Mouse (Mus musculus) ES-CJ7 (cell line): ENCODE data around the gene Cdkn1c.

Experiments used
- DNase-seq: peaks from one replicate; pipeline ENCODE4 v3.0.0; 2011; ENCODE audit warnings: low read depth, low spot score

The Cdkn1c gene

GRCm38 (mm10) chr7:143460874-143461273, at the start of gene Cdkn1c:
Gene Cdkn1c (minus strand): TSS chr7:143461050.
- DNase-seq, result peak; percentile 93

GRCm38 (mm10) chr7:143509566-143509965, 48.7 kb upstream of the Cdkn1c start:
- DNase-seq, result no peak

- DNase-seq, result peak; percentile 87
Observed at GRCm38 (mm10) chr7:143506675-143507074, 45.8 kb upstream of the Cdkn1c start.

- DNase-seq, result peak; percentile 79
Observed at GRCm38 (mm10) chr7:143506271-143506670, 45.4 kb upstream of the Cdkn1c start.

GRCm38 (mm10) chr7:143505823-143506222, 45.0 kb upstream of the Cdkn1c start:
- peak; percentile 95 for DNase-seq

DNA sequence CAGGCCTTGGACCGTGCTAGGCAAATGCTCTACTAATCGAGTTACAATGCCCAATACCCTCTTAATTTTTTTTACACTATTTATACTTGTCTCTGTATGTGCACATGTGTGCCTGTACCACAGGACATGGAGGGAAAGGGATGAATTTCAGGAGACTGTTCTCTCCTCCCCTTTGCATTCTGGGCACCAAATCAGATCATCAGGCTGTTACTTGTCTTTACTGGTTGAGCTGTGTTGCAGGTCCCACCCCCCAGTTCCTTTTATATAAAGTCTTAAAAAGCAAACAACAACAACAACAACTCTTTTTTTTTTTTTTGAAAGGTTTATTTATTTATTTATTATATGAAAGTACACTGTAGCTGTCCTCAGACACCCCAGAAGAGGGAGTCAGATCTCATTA, 44.6 kb upstream of the Cdkn1c start:
- peak; percentile 67 for DNase-seq

GRCm38 (mm10) chr7:143503926-143504325, 43.1 kb upstream of the Cdkn1c start:
- DNase-seq, result no peak

- peak; percentile 72 for DNase-seq
Observed at GRCm38 (mm10) chr7:143502418-143503200, 41.8 kb upstream of the Cdkn1c start, which contains the start of gene Phlda2. Gene Phlda2 (minus strand): TSS chr7:143503150.

- peak; percentile 39 for DNase-seq
Observed at GRCm38 (mm10) chr7:143501643-143502417, 41.0 kb upstream of the Cdkn1c start.

- DNase-seq, result no peak
Observed at GRCm38 (mm10) chr7:143500912-143501311, 40.1 kb upstream of the Cdkn1c start.

GRCm38 (mm10) chr7:143498584-143498983, 37.7 kb upstream of the Cdkn1c start:
- peak; percentile 77 for DNase-seq

DNA sequence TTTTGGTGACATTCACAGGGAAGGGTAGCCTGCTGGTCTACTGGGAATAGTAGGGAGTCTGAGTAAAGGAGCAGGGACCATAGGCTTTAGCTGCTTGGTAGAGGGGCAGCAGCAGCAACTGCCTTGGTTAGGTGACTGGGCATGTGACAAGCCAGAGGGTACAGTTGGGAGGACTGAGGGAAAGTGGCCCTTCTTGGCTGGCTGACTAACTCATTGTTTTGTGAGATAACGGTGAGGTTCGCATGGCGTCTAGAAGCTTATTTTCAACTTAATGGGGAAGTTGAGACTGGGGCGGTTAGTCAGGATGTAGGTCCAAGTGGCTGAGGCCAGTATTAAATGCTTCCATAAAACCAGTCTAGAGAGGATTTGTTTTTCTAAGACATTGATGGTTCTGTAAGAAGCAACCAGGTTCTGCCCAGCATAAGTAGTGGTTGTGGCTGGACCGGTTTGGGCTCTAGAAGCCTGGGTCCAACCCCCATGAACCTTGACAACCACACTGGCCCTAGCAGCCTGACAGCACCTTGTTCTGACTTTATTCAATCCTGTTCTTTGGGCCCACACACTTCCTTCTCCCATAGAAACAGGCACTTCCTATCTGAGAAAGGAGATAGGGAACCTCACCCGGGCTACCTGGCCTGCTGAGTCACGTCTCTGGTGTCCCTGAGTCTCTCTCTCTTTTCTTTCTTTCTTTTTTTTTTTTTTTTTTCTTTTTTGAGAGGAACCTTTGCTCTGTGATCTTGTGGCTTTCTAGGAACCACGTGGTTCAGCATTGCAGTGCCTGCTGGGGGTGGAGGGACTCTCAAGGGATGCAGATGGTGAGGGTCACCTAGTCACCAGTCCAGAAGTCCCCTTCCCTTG, 34.5 kb upstream of the Cdkn1c start:
- no peak for DNase-seq

DNA sequence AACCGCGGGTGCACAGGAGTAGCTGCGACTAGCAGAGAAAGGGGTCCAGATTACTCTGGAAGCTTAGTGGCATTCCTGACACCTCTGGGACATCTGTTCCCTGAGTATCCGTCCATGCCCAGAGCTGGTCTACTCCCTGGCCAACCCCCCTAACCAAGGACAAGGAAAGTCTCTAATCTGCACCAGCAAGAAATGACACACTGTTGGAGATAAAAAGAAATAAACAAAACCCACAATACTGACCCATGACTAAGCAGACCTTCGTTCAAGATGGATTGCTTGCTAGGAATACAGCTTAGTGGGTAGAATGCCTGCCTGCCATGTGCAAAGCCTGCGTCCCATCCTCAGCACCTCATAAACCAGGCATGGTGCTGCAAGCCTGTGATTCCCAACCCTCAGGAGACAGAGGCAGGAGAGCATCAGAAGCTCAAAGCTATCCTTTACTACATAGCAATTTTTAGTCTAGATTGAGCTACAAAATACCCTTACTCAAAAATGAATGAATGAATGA, 32.8 kb upstream of the Cdkn1c start:
- no peak for DNase-seq

DNA sequence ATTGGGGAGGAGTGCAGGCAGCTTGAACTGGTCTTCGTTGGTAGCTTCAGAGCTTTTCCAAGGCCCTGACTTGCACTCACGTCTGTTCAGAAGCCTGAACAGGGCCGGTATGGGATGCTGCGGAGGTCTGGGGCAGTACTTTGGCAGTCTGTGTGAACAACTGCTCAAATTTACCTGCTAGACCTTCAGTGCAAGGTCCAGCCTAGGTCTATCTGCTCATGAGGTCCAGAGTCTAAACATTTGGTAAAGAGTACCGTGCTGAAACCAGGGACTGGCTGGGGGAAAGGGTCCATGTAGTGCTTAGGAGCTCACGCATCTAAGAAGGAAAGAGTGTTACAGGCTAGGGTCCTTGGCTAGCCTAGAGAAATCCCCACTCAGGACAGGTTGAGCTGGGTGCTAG, 28.9 kb upstream of the Cdkn1c start:
- DNase-seq, result no peak

DNA sequence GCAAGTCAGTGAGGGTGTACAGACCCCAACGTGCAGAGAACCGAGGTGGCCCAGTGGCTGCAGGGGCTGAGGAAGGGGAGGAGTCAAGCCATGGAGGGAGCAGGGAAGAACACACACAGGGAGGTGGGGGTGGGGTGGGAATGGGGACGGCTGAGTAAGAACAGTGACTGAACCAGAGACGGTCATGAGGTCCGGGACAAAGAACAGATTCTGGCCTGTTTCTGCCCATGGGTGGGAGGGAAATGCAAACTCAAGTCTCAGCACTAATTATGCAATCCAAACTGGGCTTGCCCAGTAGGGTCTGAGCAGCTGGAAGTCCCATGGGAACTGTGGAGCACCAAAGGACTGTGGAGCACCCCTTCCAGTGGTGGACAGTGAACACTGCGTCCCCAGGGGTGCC, 21.7 kb upstream of the Cdkn1c start:
- DNase-seq, result peak; percentile 53

- DNase-seq, result no peak
Observed at GRCm38 (mm10) chr7:143481806-143482387, 21.0 kb upstream of the Cdkn1c start.

- DNase-seq, result peak; percentile 70
Observed at GRCm38 (mm10) chr7:143480498-143480897, 19.6 kb upstream of the Cdkn1c start.

GRCm38 (mm10) chr7:143477800-143478199, 16.9 kb upstream of the Cdkn1c start:
- no peak for DNase-seq

- peak; percentile 69 for DNase-seq
Observed at GRCm38 (mm10) chr7:143476702-143477335, 16.0 kb upstream of the Cdkn1c start.

- DNase-seq, result no peak
Observed at GRCm38 (mm10) chr7:143475876-143476275, 15.0 kb upstream of the Cdkn1c start.

DNA sequence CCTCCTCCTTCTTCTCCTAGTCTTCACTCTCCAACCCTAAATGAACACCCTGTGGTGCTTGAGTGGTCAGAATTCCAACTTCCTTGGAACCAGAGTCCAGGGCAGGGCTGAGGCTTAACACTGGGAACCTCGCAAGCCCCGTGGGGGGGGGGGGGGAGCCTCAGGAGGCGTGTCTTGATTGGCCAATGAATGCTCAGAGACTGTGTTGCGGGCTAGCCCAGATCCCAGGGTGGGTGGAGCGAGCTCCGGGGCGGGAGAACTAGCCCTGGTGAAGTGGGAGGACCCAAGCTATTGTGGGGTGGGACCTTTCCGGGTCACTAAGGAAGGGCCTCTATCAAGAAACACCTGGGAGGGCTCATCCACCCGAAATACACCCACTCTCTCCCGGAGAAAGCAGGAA, 14.0 kb upstream of the Cdkn1c start:
- peak; percentile 69 for DNase-seq
